Mouse (Mus musculus) liver, adult 2 months (tissue): ENCODE measurements around the gene C1qtnf6.

Experiments
- CTCF ChIP-seq: fragments of 200-500 bp; IDR thresholded peaks from 2 replicates; pipeline ENCODE4 v1.5.1; 2011; ENCODE audit warnings: low read depth, low read length, control low read depth
- POLR2A ChIP-seq: fragments of 200-500 bp; IDR thresholded peaks from 2 replicates; pipeline ENCODE4 v1.6.1; 2011; ENCODE audit warnings: low read length, control low read depth; ENCODE audit not compliant: insufficient read depth; ENCODE audit errors: extremely low read depth

GRCm38 (mm10) chr15:78479470-78479869, 51.7 kb downstream of the C1qtnf6 start:
- no peak for TF ChIP-seq POLR2A
- TF ChIP-seq CTCF = no peak
